Mouse (Mus musculus) urinary bladder, postnatal 14 days (tissue): ENCODE results near the gene Colgalt1.

Source experiments
- DNase-seq: peaks from one replicate; pipeline ENCODE4 v3.0.0; 2021; ENCODE audit warnings: low spot score

Colgalt1 gene

GRCm38 (mm10) chr8:71591471-71592373, 19.1 kb upstream of the Colgalt1 start, which contains the start of gene Pgls:
Gene Pgls (plus strand): TSS chr8:71592176.
- peak; percentile 96 for DNase-seq

DNA sequence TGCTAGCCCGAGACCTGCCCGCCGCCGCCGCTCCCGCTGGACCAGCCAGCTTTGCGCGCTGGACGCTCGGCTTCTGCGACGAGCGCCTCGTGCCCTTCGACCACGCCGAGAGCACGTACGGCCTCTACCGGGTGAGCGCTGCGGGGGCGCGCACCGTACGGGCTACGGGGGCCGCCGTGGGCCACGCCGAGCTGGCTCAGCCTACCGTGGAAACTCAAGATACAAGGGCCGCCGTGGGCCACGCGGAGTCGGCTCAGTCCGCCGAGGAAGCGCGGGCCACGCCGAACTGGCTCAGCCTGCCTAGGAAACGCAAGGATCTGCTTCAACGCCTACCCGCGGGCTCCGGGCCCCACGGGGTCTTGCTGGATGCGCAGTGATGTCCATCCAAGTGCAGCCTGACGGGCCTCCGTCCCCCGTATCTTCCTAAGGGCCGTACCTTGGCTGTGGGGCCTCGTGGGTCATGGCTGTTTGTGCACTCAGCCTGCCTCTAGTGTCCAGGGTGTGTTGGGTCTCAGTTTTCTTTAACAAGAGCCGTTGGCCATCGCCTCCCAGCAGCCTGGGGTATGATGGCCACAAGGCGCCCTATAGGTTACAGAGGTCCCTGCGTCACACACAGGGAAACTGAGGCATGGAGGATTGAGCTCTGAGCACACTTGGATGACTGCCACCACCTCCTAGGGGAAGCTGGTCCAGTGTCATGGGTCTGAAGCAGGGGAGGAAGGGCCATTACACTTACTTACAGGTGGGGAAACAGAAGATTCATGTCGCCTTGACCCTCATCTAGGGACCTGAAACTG, 18.2 kb upstream of the Colgalt1 start:
- DNase-seq: peak; percentile 73

DNA sequence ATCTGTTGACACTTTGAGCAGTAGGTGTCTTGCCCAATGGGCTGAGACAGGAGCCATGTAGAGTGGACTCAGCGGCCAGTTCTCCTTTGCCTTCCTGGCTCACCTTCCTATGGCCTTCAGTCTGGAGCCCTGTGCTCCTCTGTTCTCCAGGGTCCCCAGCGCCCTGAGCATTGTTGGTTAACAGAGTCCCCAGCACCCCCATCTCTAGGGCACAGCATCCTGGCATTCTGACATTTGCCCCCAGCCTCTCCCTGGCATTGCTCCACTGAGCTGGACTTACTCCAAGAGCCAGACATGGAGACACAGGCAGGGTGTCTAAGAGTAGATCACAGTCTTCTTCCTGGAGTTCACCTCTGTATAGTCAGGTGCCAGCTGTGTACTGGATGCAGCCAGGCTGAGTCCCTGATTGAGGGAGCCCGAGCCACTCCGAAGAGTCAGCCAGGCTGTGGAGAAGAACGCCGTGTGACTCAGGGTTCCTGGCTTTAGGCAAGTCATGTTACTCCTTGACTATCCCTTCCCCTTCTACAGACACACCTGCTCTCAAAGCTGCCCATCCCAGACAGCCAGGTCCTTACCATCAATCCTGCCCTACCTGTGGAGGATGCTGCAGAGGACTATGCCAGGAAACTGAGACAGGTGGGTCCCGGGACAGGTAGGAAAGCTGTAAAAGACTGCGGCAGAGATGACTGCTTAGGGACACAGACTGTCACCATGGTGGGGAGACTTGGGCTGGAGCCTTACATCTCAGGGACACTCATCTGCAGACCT, 17.1 kb upstream of the Colgalt1 start:
- no peak for DNase-seq

GRCm38 (mm10) chr8:71594324-71594722, 16.5 kb upstream of the Colgalt1 start:
- DNase-seq: no peak

DNA sequence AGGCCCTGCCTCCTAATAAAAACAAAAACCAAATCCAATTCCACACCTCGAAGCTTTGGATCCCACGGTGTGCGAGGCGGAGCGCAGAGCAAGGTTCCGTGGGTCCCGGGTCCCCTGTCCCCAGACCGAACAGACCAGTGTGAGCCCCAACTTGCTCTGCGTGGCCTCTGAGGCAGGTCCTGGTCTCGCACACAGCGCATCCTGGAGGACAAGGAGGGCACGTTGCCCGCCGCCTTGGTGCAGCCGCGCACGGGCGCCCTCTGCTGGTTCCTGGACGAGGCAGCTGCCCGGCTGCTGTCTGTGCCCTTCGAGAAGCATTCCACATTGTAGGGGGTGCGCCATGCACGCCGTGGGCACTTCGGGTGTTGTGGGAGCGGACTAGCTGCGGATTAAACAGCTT, 14.9 kb upstream of the Colgalt1 start:
- peak; percentile 89 for DNase-seq

DNA sequence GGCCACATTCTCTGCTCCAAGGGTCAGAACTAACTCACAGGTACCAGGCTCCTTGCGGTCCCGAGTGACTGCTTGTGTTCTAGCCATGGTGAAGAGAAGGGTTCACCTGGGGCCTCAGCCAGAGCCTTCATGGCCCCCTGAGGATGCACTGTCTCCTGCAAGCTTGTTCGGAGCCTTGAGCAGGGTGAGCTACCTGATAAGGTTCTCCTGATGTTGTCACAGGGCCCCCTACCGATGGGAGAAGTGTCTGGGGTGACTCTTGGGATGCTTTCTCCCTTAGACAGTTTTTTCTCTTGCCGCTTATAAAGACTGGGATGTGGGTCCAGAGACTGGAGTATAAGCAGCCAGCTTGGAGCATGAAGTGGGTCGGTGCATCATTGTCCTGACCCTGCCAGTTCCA, 14.4 kb upstream of the Colgalt1 start:
- no peak for DNase-seq

DNA sequence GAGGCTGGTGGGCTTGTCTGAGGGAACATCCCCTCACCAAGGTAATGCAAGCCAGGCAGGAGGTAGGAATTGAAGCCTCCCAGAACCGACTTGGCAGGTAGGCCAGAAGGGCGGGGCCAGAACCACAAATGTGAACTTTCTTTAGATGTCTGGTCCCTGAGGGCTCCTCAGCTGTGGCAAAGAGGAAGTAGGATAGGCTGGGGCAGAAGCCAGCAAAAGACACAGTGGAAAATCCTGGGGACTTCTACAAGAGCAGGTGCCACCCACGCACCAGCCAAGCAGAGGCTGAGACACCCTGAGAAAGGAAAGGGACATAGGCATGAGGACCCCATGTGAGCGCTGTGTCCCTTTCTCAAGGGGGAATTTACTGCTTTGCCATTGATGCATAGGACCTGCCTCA, 14.0 kb upstream of the Colgalt1 start:
- DNase-seq: no peak

DNA sequence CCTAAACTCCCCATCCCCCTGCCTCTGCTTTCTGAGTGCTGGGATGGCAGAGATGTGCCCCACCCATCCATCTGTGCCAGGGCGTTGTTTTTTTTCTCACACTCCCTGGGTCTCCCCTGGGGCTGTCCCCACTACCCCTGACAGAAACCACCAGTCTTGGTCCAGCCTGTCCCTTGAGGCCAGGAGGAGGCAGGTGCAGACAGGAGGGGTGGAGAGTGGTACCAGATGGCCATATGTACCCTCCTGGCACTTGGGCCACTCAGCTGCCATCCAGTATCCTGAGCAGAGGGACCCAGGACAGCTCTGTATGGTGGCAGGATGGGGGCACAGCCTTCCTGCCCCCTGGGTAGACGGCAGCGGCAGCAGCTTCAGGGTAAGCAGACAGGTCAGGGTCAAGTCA, 13.3 kb upstream of the Colgalt1 start, which contains the start of gene Fam129c:
TSS of gene Fam129c (plus strand) at position 198 of the 400 bp plus-strand sequence.
- no peak for DNase-seq

- no peak for DNase-seq
Measured at GRCm38 (mm10) chr8:71598375-71598774, 12.4 kb upstream of the Colgalt1 start.

GRCm38 (mm10) chr8:71598841-71599240, 12.0 kb upstream of the Colgalt1 start:
- DNase-seq: no peak

- no peak for DNase-seq
Measured at GRCm38 (mm10) chr8:71601939-71602665, 8.7 kb upstream of the Colgalt1 start.

DNA sequence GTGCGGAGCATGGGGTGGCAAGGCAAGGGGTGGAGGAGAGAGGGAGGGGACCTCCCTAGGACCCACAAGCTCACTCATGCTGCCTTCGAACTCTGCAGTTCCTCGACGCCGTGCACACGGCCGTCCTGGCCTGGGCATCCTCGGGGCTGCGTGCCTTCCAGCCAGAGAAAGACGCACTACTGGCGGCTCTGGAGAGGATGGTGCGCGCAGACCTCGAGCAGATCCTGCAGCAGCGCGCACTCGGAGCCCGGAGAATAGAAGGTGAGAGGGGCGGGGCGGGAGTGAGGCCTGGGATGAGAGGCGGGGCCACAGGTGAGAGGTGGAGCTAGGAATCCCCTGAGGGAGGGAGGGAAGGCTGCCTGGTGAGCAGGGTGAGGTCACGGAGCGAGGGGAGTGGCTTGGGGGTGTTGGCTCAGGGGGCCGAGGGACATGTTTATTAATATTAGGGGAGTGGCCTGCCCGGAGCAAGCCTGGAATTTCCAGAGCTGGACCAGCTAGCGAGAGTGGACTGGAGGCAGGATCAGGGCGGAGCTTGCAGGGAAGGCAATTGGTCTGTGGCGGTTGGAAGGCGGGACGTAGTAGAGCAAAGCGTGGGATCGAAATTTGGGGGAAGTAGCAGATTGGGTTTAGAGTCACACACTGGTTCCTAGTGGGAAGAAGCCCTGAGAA, 8.0 kb upstream of the Colgalt1 start:
- peak; percentile 88 for DNase-seq

DNA sequence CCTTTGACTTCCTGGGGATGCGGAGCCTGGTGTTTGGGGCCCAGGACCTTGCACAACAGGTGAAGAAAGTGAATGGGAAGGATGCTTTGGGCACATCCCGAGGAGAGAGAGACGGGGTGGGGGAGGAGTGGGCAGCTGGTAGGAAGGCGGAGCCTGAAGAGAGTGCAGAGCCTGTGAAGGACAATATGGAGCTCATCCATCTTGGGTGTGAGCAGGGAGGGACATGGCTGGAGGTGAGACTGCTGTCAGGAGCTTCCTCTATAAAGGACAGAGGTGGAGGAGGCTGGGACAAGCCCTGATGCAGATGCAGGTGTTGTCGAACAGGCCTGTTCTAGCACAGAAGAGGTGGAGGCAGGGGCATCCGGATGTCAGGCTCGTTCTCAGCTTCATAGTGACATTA, 6.8 kb upstream of the Colgalt1 start:
- no peak for DNase-seq

- DNase-seq: no peak
Measured at GRCm38 (mm10) chr8:71612141-71612540, 1.3 kb downstream of the Colgalt1 start.

- no peak for DNase-seq
Measured at GRCm38 (mm10) chr8:71613418-71613817, 2.6 kb downstream of the Colgalt1 start.

DNA sequence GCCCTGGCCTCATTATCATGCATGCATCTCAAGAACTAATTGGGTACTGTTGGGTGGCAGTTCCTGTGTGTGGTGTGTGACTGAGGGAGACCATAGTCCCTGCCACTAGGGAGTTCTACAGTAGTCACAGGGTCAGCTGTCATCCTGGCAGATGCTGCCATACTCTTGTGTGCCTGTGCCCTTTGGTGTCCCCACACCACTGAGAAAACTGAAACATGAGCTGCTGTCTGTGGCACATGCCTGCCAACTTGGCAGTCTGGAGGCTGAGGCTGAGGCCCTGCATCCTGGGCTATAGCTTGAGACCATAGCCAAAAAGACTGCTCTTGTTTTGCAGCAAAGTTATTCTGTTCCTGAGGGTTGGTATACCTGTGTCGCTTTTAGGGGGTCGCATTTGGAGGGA, 9.0 kb downstream of the Colgalt1 start:
- DNase-seq: no peak

GRCm38 (mm10) chr8:71625088-71625487, 14.3 kb downstream of the Colgalt1 start:
- no peak for DNase-seq

GRCm38 (mm10) chr8:71626753-71627152, 16.0 kb downstream of the Colgalt1 start:
- no peak for DNase-seq

DNA sequence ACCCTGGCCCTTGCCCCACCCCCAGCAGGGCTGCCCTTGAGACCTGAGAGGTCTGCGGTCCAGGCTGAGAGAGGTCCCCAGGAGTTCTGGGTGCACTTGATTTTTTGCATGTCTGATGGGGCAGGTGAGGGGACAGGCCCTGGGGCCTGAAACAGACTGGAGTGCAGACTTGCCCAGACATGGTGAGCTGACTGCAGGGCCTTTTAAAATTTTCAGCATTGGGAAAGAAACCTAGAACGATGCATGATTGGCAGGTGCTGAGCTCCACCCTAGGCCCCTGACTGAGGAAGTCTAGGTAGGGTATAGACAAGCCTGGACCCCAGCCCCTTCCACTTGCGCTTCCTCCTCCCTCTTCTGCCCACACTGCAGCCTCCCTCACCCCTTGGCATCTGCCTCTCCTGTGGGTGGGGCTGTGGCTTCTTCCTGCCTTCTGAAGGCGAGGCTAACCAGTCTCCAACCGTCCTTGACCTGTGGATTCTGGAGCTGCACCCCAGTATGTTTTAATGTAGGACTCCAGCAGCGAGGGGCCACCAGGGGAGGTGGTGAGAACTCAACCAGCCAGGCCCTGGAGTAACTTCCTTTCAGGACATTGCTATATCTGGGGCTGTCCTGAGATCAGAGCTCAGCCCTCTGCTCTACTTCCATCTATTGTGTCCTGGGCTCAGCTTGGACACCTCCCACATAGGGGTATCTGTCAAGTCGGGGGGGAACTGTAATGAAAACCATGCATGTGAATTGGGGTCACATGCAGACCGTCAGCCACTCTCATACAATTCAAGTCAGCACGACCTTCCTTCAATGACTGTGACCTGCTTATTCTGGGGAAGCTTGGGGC, 16.7 kb downstream of the Colgalt1 start:
- peak; percentile 35 for DNase-seq
